Mouse (Mus musculus) kidney, postnatal 25 days (tissue): Measurements from ENCODE around the gene Zfp454.

Source experiments
- DNase-seq, 2 experiments: peaks; one replicate each; pipeline ENCODE4 v3.0.0; 2021; ENCODE audit warnings: mixed read lengths in 2 of 2

The Zfp454 gene

DNA sequence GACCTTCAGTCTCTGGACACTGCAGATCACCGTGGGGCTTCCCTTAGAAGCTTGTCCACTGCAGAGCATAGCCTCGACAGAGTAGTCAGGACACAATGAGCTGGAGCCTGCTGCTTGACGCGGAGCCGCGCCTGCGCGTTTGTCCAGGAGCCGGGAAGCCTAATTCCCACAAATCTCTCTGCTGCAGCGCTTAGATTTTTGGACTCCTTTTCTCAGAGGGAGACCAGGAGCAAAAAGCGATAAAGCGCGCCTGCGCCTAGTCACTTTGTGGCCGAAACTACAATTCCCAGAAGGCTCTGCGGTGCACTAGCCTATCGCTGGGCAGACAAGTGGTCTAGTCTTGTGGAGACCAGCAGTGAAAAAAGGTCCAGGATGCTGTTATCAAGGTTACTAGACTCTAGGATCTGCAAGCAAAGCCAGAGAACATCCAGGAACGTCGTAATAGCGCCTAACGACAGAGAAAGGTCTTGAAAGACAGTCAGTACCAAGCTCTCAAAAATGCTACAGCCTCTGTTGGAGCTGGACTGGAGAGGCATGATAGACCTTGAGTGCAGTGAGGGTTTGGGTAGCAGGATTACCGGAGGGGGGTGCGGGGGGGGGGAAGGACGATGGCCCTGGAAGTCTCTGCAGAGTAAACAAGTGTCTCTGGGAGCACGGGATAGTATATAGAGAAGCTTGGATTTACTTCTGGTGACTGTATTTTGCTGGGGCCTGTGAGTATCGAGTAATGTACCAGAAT, at the start of gene Zfp454:
Gene Zfp454 (minus strand): TSS at position 262 of the 739 bp plus-strand sequence.
- DNase-seq: peak; percentile 91 to 93

DNA sequence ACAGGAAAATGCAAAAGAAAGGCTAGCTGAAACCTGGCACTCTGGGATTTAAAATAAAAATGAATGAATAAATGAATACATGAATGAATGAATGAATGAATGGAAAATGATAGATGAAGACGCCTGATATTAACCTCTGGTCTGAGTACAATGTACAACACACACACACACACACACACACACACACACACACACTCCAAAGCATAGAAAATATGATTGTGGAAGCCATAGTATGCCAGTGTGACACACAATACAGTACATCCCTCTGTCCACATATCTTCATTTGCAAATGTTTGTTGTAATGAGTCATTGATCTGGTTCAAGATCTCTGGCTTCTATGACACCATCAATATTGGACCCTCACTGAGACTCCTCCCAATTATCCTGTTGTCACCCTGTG, 44.6 kb upstream of the Zfp454 start:
- DNase-seq: no peak

DNA sequence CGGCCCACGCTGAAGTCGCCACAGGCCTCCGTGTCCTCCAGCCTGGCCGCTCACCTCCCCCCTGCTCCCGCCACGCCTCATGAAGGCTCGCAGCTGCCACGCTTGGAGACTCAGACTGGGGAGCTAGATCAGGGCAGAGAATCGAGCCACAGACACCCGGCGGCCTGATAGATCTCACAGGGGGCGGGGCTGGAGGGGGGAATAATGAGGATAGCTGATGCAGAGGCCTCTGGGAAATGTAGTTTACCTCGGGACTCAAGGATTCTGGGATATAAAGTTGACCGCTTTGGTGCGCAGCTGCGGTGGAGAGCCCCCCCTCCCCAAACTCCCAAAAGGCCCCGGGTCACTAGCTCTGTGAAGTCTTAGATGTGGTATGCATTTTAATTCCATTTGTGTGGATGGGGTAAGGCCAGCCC, 44.0 kb upstream of the Zfp454 start, which contains the start of gene Zfp354b:
Gene Zfp354b (minus strand): TSS at position 183 of the 416 bp plus-strand sequence.
- peak; percentile 91 to 92 for DNase-seq

DNA sequence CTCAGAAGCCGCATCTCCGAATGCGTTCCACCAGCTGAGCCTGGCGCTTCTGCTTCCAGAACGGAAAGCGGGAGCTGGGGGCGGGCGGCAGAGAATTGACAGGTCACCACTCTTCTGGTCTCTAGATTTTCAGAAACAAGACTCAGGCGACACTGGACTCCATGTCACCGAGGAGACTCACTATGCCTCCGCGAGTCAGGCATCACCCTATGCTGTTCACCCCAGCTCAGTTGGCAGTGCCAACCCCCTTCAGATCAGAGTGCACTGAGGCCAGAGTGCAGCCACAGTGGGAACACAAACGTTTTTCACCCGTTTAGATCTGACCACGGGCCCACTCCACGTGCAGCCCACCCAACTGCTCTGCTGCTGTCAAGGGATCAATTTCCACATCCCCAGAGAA, 43.6 kb upstream of the Zfp454 start:
- peak; percentile 35 to 63 for DNase-seq

DNA sequence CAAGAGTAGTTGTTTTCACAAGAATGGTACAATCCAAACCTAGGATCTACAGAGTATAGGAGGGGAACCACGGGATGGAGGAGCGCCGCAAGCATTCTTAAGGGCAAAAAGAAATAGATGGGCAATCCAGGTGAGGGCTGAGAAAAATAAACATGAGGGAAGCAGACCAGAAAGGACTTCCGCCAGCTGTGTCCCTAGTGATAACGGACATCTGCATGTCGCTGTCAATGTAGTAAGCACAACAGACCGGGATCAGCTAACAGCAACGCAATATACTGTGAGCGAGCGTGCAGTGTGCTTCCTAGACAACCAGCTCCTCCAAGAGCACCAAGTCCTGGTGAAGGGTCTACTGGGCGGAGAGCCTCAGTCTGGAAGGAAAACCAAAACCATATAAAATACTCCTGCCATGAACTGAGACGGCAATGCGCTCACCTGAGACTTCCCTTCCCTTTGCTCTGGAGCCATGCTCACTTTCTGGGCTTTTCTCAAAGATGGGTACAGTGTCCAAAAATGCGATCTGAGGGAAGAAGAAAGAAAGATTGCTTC, 43.1 kb upstream of the Zfp454 start:
- no peak for DNase-seq

DNA sequence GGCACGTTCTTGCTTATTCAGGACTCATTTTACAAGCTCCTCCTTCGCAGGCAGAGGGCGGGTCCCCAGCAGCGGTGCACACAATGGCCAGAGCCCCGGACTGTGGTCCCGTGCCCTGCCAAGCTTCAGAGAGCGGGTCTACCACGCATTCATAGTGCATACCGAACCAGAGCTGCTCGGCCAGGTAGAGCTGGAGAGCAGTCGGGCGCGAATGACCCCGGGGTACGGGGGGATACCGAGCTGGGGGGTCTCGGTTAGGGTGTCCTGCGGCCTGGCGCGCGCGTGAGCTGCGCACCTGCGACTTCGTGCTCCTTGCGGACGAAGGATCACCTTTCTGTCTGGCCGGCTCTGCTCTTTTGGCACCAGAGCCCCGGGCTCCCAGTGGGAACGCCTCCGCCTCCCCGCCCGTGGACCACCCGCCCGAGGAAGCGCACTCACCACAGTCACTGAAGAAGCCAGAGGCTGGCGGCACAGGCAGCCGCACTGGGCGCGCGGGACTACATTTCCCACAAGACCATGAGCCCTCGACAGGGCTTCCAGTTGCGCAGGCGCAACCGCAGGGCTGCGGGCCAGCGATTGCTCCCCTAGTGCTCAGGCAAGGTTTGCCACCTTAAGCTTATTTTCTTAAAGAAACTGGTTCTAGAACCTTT, 28.3 kb upstream of the Zfp454 start, which contains the start of gene Zfp2:
Gene Zfp2 (minus strand): TSS at position 495 of the 650 bp plus-strand sequence.
- peak; percentile 92 to 96 for DNase-seq

DNA sequence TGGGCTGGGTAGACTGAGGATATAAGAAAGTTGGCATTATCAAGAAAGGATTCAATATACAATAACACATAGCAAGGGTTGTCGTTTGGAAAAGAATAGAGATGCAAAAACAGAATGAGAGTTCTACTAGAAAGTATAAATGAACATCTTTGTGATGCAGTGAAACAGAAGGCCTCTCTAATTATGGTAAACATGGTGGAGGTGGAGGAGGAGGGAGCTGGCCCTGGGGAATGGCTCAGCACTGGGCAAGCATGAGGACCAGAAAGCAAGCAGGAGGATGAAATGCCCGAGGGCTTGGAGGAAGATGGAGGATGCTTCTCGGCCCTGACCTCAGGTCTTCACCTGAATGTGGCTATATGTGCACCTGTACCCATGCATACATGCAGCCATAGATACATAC, 27.0 kb upstream of the Zfp454 start:
- no peak for DNase-seq

DNA sequence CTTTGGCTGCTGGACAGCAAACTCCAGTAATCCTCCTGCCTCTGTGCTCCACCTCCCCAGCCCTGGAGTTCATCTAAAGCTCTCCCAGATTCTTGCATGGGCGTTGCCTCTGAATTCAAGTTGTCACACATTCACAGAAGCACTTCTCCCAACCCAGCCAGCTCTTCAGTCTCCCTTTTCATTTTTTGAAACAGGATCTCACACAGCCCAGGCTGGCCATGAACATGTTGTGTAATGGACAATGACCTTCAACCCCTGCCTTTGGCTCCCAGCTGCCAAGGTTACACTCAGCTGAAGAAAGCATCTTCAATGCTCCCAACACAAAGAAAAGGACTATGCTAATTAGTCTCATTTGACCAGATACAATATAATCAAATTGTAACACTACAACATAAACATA, 25.9 kb upstream of the Zfp454 start:
- DNase-seq: no peak

DNA sequence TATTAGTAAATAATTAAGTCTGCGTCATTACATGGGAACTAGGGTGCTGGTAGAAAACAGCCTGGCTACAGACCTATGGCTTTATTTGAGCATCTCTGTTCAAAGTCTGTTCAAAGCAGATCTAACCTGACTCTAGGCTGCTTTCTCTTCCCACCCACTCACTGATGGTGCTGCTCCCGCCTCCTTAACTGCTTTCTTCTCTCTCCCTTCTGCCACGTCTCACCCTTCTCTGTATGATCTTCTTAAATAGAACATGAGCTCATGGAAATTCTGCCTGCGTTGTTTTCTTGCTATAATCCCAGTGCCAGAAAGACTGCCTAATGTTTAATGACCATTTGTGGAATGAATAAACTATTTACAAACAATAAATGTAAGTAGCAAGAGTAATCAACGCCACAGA, 20.7 kb upstream of the Zfp454 start:
- no peak for DNase-seq

DNA sequence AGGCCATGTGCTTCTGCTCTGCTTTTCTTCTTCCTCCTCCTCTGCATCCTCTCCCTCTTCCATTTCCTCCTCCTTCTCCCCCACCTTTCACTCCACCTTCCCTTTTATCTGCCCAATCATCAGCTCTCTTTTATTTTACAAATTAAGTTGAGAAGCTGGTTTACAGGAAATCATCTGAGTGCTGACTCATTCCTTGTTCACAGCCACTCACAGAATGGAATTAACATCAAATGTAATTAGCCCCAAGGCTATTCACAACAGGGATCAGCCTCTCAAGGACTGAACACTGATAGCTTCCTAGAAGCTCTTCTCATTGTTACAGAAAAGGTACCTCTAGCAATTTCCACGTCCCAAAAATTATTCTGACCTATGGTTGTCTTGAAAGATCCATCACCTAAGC, 9.9 kb upstream of the Zfp454 start:
- DNase-seq: no peak

DNA sequence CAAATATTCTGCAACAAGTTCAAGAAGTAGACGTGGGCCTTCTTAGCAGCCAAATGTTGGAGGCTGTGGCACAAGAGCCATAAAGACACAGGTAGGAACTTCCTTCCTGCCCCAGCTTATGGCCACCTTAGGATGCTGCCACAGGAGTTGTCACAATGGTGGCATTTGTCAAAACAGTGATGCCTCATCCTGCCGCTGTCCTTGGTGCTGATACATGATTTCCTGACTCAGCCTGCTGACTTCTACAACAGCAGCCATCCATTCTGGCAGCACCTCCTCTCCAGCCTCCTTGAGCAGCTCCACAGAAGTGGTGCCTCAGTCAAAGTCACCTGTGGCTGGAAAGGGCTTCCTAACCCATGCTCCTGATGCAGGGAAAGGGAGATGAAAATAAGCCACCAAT, 5.0 kb upstream of the Zfp454 start:
- no peak for DNase-seq

DNA sequence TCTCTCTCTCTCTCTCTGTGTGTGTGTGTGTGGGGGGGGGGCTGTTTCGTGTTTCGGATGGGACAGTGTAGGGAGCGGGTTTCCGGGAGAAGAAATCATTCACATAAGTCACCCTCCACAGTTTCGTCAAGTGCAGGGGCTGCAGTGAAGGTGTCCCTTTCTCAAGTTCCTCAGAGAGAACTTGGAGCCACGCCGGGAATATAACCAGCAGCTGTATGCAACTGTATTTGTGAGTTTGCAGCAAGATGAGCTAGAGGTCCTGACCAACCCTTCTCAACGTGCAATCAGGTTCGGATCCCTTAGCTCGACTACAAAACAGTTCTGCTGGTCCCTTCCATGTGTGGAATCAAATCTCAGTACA, 538 bp downstream of the Zfp454 start:
- DNase-seq: peak in 1 of 2 experiments; percentile 15

DNA sequence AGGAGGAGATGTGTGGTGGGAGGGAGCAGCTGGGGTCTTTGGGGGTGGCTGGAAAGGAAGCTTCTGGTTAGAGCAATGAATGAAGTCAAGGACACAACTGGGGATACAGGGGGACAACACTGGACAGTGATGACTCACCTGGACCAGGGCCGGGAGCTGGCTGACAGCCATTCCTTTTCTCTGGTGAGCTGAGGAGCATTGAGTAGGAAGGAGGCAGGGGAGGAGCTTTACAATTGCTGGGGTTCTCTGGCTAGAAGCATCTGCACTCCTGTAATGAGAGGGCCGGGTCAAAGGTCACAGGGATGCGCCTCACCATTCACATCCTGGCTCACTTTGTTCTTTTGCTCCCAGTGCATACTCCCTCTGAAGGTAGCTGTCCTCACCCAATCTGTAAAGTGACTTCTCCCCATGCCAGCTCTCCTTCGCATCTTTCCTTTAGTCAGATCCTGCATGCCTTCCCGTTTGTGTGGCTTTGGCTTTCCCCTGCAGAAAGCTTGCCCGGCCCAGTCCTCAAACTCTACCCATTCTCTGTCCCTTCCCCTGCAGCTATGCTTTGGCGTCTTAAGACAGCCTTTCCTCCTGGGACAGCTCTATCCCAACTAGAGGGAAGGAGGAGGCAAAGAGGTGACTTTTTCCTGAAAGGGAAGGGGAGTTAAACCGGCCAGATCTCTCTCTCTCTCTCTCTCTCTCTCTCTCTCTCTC, 1.1 kb downstream of the Zfp454 start:
- DNase-seq: peak; percentile 23 to 47

DNA sequence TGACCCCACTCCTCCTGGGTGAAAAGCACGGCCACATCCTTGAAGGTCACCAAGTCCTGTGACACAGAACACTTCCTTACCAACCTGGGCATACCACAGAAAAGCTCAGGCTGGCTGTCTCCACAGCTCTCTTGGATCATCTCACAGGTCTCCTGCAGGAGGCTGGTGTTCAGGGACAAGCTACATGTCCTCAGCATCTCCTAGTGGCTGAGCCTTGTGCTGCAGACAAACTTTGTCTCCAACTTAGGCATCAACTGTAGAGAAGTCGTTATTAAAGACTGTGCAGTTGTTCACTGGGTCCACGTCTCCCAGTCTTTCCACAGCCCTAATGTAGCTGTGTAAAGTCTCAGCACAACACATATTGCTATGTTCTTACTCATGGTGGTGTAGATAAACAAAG, 3.7 kb downstream of the Zfp454 start:
- DNase-seq: no peak

DNA sequence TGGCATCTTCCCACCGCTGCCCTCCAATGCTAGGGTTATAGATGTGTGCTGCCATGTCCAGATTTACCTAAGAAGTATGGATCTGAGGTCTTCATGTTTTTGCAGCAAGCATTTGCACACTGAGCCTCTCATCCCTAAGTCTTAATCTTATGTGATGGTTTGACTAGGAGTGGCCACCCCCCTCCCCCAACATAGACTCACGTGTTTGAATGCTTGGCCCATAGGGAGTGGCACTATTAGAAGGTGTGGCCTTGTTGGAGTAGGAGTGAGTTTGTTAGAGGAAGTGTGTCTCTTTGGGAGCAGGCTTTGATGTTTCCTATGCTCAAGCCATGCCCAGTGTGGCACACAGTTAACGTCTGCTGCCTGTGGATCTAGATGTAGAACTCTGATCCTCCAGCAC, 8.8 kb downstream of the Zfp454 start:
- no peak for DNase-seq

DNA sequence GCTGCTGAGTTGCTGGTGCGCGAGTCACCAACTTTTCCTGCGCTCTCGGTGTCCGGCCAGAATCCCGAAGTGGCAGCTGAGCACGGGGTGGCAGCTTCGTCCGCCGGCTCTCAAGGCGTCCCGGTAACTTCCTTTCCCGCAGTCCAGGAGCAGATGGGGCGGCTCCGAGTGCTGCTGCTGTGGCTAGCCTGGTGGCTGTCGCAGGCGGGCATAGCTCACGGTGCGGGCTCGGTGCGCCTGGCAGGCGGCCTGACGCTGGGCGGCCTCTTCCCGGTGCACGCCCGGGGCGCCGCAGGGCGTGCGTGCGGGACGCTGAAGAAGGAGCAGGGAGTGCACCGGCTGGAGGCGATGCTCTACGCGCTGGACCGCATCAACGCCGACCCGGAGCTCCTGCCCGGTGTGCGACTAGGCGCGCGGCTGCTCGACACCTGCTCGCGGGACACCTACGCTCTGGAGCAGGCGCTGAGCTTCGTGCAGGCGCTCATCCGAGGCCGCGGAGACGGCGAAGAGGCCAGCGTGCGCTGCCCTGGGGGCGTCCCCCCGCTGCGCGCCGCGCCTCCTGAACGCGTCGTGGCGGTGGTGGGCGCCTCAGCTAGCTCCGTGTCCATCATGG, 36.4 kb downstream of the Zfp454 start:
- DNase-seq: peak in 1 of 2 experiments; percentile 9

DNA sequence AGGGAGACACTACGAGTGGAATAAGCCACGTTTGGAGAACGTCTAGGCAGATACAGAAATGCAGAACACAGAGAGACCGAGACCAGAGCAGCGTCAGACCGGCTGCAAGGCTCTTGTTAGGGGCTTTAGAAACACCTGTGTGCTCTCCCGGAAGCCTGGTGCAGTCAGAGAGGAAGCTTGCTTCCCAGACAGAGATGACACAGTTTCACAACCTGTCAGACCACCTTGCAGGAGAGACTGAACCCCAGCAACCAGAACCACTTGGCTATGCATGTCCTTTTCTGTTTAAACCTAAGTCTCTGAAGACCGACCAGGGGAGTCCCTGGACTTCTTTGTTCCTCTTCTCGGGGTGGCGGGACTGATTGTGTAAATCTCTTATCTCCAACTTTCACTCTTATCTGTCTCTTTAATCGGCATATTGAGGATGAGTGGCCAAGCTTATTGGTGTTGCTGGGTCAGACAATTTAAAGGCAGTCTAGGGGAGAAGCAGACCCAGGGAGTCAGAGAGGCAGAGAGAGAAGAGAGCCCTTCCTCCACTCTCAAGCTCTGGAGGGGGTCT, 37.2 kb downstream of the Zfp454 start, which contains the start of gene Grm6:
Gene Grm6 (plus strand): TSS at position 509 of the 559 bp plus-strand sequence.
- no peak for DNase-seq

DNA sequence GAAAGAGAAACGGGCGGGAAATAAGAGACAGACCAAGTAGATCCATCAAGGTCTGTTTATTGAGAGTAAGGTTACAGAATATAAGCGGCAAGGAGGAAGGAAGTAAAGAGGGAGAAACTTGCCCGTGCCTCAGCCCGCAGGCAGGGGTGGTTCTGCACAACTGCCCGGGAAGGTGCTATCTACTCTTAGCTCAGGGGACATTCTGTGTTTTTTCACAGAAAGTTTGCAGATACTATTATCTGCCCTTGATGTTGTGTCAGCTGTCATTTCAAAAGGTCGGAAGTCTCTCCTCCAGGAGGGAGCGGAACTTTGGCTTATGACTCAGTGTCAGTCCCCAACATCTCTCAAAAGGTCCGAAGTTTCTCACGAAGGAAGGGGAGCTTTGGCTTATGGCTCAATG, 38.1 kb downstream of the Zfp454 start:
- no peak for DNase-seq

DNA sequence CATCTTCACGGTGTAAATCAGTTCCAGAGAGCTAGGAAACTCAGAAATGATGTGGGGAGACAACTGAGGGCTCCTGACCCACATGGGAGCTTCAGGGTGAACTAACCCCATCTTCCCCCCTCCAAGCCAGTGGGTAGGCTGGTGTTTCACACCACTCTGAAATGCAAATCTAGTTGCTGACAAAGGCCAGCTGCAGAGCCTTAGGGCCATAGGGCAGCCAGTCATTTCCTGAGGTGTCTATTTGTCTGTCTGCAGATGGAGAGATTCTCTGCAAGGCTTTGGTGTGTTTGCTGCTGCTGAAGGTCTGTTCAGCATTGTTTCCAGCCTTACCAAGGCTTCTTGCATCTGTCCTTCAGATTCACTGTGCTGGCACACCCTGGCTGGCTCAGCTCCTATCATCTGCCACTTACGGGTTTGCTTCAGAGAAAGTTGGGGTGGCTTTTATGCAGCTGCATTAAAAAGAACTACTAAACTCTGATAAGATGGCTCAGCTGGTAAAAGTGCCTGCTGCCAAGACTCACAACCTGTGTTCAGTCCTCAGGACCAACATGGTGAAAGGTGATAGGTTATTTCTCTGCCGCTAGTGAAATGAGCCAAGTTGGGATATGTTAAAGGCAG, 38.8 kb downstream of the Zfp454 start:
- no peak for DNase-seq

DNA sequence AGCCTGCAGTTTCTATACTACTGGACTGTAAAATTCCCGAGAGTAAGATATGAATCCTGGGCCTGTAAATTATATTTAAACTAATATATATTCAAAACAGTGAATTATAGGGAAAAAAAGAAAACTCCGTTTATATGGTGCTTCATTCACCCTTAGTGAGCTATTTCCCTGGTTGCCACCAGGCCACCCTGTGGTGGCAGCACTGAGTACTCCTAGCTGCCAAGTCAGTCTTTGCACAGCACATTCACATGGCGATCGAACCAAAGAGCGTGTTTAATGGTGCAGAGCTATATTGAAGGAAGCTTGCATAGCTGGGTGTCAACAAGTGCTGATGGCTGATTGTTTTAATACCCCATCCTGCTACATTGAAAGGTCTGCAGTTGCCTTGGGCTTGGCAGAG, 40.4 kb downstream of the Zfp454 start:
- no peak for DNase-seq

DNA sequence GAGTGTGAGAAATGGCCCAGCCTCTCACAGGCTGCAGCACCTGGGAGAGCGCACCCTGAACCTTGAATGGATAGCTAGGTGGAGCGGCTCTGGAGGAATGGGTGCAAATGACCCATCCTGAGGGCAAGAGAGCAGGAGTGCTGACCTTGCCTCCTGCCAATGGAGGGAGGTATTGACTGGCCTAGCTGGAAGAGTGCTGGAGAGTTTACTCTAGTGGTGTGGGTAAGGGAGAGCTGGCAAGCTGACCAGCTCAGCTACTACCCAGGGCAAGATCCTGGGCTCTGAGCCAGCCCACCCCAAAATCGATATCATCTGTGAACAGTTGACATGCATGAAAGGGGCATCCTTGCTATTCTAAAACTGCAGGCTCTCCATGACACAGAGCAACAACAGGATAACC, 41.5 kb downstream of the Zfp454 start:
- no peak for DNase-seq
